Mouse (Mus musculus) midbrain, postnatal 0 days (tissue): ENCODE data around the gene Rab23. TPM values are rescaled to one million over a fixed set of nuclear protein-coding genes. Genes with fewer than 3 reads are reported as not detected.
A peak's percentile ranks its signal among the peaks of the same experiment; 100 is the strongest.

Experiments
- ATAC-seq: fragments of 200-750 bp; cut with Nextera tagmentation; 2 replicates; pipeline ENCODE4 v1.8.0; 2017; ENCODE audit warnings: moderate number of reproducible peaks, mild to moderate bottlenecking, moderate TSS enrichment, moderate library complexity; ENCODE audit not compliant: low FRiP score
- DNase-seq: peaks from one replicate; pipeline ENCODE4 v3.0.0-alpha.2; 2015; ENCODE audit warnings: low spot score
- H3K27ac ChIP-seq: fragments of 300-500 bp; sonication (generic); 2 replicates; pipeline ENCODE4 v1.5.1; 2014; ENCODE audit warnings: low read depth, mild to moderate bottlenecking, low read length, mixed read lengths
- H3K27me3 ChIP-seq: fragments of 300-500 bp; sonication (generic); 2 replicates; pipeline ENCODE4 v1.6.1; 2014; ENCODE audit warnings: low read length, control low read depth, mixed read lengths; ENCODE audit not compliant: insufficient read depth
- H3K36me3 ChIP-seq: fragments of 300-500 bp; sonication (generic); 2 replicates; pipeline ENCODE4 v1.6.1; 2014; ENCODE audit warnings: low read length, control low read depth, mixed read lengths; ENCODE audit not compliant: insufficient read depth
- H3K4me1 ChIP-seq: fragments of 300-500 bp; sonication (generic); 2 replicates; pipeline ENCODE4 v1.6.1; 2014; ENCODE audit warnings: mild to moderate bottlenecking, control low read depth, antibody characterized with exemption, low read length, mixed read lengths; ENCODE audit not compliant: insufficient read depth
- H3K4me2 ChIP-seq: fragments of 300-500 bp; sonication (generic); 2 replicates; pipeline ENCODE4 v1.6.1; 2014; ENCODE audit warnings: low read depth, mild to moderate bottlenecking, low read length, mixed read lengths; ENCODE audit not compliant: poor library complexity, severe bottlenecking
- H3K4me3 ChIP-seq: fragments of 300-500 bp; sonication (generic); 2 replicates; pipeline ENCODE4 v1.5.1; 2014; ENCODE audit warnings: low read depth, mild to moderate bottlenecking, low read length, moderate library complexity
- H3K9ac ChIP-seq: fragments of 300-500 bp; sonication (generic); replicated peaks from 2 replicates; pipeline ENCODE4 v1.6.1; 2014; ENCODE audit warnings: mild to moderate bottlenecking, low read length, moderate library complexity, mixed read lengths; ENCODE audit not compliant: poor library complexity, severe bottlenecking
- H3K9me3 ChIP-seq: fragments of 300-500 bp; sonication (generic); 2 replicates; pipeline ENCODE4 v1.6.1; 2016; ENCODE audit warnings: low read length, control low read depth
- CTCF ChIP-seq: IDR thresholded peaks from 2 replicates; pipeline ENCODE4 v1.5.1; 2016; ENCODE audit warnings: antibody characterized with exemption, mild to moderate bottlenecking
- WGBS: fragments of 180-500 bp; shearing (Covaris S2); extraction: QIAGEN DNeasy Blood & Tissue Kit; methylation state at CpG from one replicate; pipeline ENCODE4 v1.1.7; 2014; 5-methylcytosine and 5-hydroxymethylcytosine counted together
- polyA plus RNA-seq: library from polyadenylated mRNA; unstranded; fragments of >200 nt; fragmentation: Nextera tagmentation; extraction: Ambion mirVana; gene quantifications from 2 replicates; pipeline ENCODE4 v1.2.1, GENCODE M21; 2015
- total RNA-seq: library from RNA; depleted of rRNA; stranded (reverse); fragments of >200 nt; gene quantifications from 2 replicates; pipeline ENCODE4 v1.2.3, GENCODE M21; 2014

Rab23 gene
- total and polyA plus RNA-seq, 2 experiments from 2014 or later = 9.3 to 29.8 TPM

GRCm38 (mm10) chr1:33756258-33757032 lies 36.8 kb downstream of the Rab23 start:
- DNase-seq = no peak

GRCm38 (mm10) chr1:33757033-33757413 lies 37.3 kb downstream of the Rab23 start:
- Histone ChIP-seq H3K27ac (no peak overlapping the region), H3K9me3 (no peaks in the 10 kb centered on the region), H3K4me1 (no peaks in the 10 kb centered on the region; the same call in 1 of the 2 replicates), H3K27me3 (no peaks in the 10 kb centered on the region), H3K4me3 (peak overlapping the region; percentile 65), H3K9ac (peak overlapping the region; percentile 80), H3K36me3 (no peaks in the 10 kb centered on the region), H3K4me2 (peak overlapping the region; percentile 93)
- 4% methylated on average over 14 of the region's 14 CpGs for WGBS
- TF ChIP-seq CTCF = peak; percentile 14; the same call in 1 of the 2 replicates
- ATAC-seq (peak; percentile 59; the same call in 1 of the 2 replicates), DNase-seq (peak; percentile 20)

More at GRCm38 (mm10) chr1:33756258-33757032, 36.8 kb downstream of the Rab23 start:
- Histone ChIP-seq H3K36me3 (no peaks in the 10 kb centered on the region), H3K4me1 (no peaks in the 10 kb centered on the region; the same call in 1 of the 2 replicates), H3K9ac (no peak overlapping the region), H3K9me3 (no peaks in the 10 kb centered on the region), H3K4me3 (peak overlapping the region; percentile 65), H3K27ac (no peak overlapping the region), H3K4me2 (peak overlapping the region; percentile 93), H3K27me3 (no peaks in the 10 kb centered on the region)
- WGBS = 44% methylated on average over 18 of the region's 18 CpGs
- ATAC-seq = no peak
- no peak for TF ChIP-seq CTCF

DNA sequence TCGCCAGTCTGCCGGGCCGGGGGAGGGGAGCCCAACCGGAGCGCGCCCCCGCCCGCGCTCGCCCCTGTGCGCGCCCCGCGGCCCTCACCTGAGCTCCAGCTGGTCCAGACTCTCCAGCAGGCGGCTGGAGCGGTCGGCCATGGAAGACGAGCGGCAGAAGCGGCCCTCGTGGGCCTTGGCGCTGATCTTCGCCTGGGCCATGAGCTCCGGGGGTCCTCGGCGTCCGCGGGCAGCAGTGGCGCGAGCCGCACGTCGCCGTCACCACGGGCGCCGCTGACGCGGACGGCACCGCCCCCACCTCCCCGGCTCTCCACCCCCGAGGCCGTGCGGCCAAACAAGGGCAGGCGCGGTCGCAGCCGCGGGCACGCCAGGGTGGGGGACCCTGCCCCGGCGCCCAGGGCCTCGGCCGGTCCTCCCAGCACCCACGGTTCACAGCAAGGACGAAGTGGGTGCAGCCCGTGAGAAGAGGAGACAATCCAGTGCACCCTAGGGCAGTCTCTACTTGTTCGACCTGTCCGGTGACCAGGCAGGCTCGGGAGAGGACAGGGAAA lies 37.9 kb downstream of the Rab23 start, which contains the start of gene Bag2:
Gene Bag2 (minus strand): TSS at position 305 of the 551 bp plus-strand sequence.
- Histone ChIP-seq H3K4me1 (no peaks in the 10 kb centered on the region; the same call in 1 of the 2 replicates), H3K27ac (peak within 1 kb of the TSS; percentile 59; the same call in 1 of the 2 replicates), H3K36me3 (no peaks in the 10 kb centered on the region), H3K27me3 (no peaks in the 10 kb centered on the region), H3K4me3 (peak within 1 kb of the TSS; percentile 65), H3K9ac (peak within 1 kb of the TSS; percentile 80), H3K4me2 (peak within 1 kb of the TSS; percentile 93), H3K9me3 (no peaks in the 10 kb centered on the region)
- 1% methylated on average over 53 of the region's 61 CpGs for WGBS
- ATAC-seq (peak; percentile 82), DNase-seq (peak; percentile 47)
- TF ChIP-seq CTCF = peak; percentile 47

GRCm38 (mm10) chr1:33758488-33758887 lies 38.8 kb downstream of the Rab23 start:
- H3K4me2 ChIP-seq = no peak overlapping the region
- no peaks in the 10 kb centered on the region for H3K9me3 ChIP-seq
- H3K27ac ChIP-seq = no peak overlapping the region
- ATAC-seq (no peak), DNase-seq (no peak)
- WGBS = 57% methylated on average over 4 of the region's 4 CpGs
- no peak overlapping the region for H3K9ac ChIP-seq
- H3K4me1 ChIP-seq = no peaks in the 10 kb centered on the region; the same call in 1 of the 2 replicates
- TF ChIP-seq CTCF = no peak
- no peaks in the 10 kb centered on the region for H3K27me3 ChIP-seq
- H3K36me3 ChIP-seq = no peaks in the 10 kb centered on the region
- no peak overlapping the region for H3K4me3 ChIP-seq

- no peak for ATAC-seq
- WGBS = 75% methylated on average over 2 of the region's 2 CpGs
- Histone ChIP-seq H3K27ac (no peak overlapping the region), H3K4me1 (no peaks in the 10 kb centered on the region), H3K36me3 (no peaks in the 10 kb centered on the region), H3K9ac (no peak overlapping the region), H3K4me2 (no peak overlapping the region), H3K27me3 (no peaks in the 10 kb centered on the region), H3K4me3 (no peak overlapping the region), H3K9me3 (no peaks in the 10 kb centered on the region)
- DNase-seq = no peak
- no peak for TF ChIP-seq CTCF
Measured at GRCm38 (mm10) chr1:33763826-33764225, 44.1 kb downstream of the Rab23 start.
